Mouse (Mus musculus) left cerebral cortex, postnatal 4 days (tissue): ENCODE data around the gene Tmc6. TPM values are rescaled to one million over a fixed set of nuclear protein-coding genes. Genes with fewer than 3 reads are reported as not detected.
"Not testable (repeated sequence)": the region's sequence is repeated elsewhere in the genome, so short reads cannot be mapped to it uniquely, and the experiment has no call there.

Source experiments
- DNase-seq: peaks from one replicate; pipeline ENCODE4 v3.0.0-alpha.2; 2022
- intact Hi-C: fragments of 180-260 bp; cut with DNase I; formaldehyde crosslinking; loops from one replicate; pipeline ENCODE4 v1.15.1; 2025
- total RNA-seq, 2 experiments: library from RNA; stranded (reverse); gene quantifications; 2 replicates each; pipeline ENCODE4 v1.2.3; 2021

The Tmc6 gene
- total RNA-seq, result 1 to 10 TPM; 3.5 TPM

GRCm38 (mm10) chr11:117781993-117782704 lies at the start of gene Tmc6, which contains the start of gene Tmc8:
Tmc6 (minus strand) TSS chr11:117782198.
Tmc8 (plus strand) TSS chr11:117782076.
- intact Hi-C loops, result no loop called here
- DNase-seq, result no peak

GRCm38 (mm10) chr11:117830401-117830800 lies 48.4 kb upstream of the Tmc6 start:
- intact Hi-C loops, result no loop called here
- no peak for DNase-seq

GRCm38 (mm10) chr11:117829671-117830215 lies 47.7 kb upstream of the Tmc6 start:
- no peak for DNase-seq
- intact Hi-C loops, result loop anchor here (10.0 kb wide), 3 partner anchors 125 to 755 kb away; no protein-coding TSS in a partner anchor

DNA sequence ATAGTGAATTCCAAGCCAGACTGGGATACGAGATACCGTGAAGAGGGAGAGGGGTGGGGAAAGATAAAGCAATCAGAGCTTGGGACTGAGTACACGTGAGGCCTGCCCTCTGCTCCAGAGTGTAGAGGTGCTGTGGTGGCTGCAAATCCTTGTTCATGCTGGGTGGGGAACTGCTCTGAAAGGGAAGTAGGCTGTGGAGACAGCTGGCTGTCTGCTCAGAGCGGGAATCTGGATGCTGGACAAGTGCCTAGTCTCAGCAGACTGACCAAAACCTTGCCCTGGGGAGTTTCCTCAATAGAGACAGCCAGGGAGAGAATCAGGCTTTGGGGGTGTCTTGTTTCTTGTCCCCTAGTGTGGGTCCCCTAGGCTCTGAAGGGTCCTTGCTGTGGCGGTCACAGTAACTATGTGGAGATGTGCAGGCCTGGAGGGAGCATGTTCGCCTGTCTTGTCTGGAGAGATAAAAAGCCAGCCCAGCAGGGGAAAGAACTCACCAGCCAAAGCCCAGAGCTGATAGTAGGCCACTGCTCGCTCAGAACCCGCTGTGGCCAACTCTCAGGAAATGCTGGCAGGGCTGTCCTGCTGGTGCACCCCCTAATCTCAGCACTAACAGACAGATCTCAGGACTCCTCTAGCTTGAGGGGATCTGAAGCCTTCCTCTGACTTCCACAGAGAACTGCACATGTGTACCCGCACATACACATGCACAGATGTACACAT lies 47.0 kb upstream of the Tmc6 start:
- intact Hi-C loops, result loop anchor here (10.0 kb wide), 3 partner anchors 124 to 754 kb away; no protein-coding TSS in a partner anchor
- DNase-seq, result peak; percentile 72

DNA sequence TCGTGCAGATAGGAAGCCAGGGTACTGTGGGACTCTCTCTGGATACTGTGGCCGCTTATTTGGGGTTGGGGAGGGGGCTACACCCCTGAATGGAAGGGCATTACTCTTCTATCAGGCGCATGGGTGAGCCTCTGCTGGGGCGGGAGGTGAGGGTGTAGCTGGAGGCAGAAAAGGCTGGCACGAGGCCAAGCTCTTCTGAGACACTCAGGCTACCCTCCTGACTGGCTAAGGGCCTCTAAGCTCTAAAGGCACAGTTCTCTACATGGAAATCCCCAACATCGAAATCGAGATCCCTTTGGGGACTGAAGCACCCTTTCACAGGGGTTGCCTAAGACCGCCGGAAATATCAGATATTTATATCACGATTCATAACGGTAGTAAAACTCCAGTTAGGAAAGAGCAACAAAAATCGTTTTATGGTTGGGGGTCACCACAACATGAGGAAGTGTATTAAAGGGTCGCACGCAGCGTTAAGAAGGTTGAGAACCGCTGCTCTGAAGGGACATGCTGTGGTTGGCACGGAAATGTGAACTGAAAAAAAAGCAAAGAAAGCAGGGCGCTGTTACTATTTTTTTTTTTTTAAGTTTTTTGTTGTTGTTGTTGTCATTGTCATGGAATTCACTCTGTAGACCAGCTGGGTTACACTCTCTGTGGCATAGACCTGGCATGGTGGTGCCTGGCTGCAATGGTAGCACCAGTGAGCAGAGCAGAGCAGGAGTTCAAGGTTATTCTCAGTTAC lies 46.3 kb upstream of the Tmc6 start:
- DNase-seq, result peak; percentile 60
- intact Hi-C loops, result loop anchor here (10.0 kb wide), 3 partner anchors 124 to 754 kb away; no protein-coding TSS in a partner anchor

- intact Hi-C loops, result loop anchor here (10.0 kb wide), 3 partner anchors 123 to 753 kb away; no protein-coding TSS in a partner anchor
- no peak for DNase-seq
Measured at GRCm38 (mm10) chr11:117827386-117827785, 45.4 kb upstream of the Tmc6 start.

- no peak for DNase-seq
- intact Hi-C loops, result loop anchor here (10.0 kb wide), 3 partner anchors 122 to 752 kb away; no protein-coding TSS in a partner anchor
Measured at GRCm38 (mm10) chr11:117826916-117827315, 44.9 kb upstream of the Tmc6 start.

- DNase-seq, result no peak
- intact Hi-C loops, result loop anchor here (10.0 kb wide), 3 partner anchors 121 to 751 kb away; no protein-coding TSS in a partner anchor
Measured at GRCm38 (mm10) chr11:117826164-117826563, 44.2 kb upstream of the Tmc6 start.

DNA sequence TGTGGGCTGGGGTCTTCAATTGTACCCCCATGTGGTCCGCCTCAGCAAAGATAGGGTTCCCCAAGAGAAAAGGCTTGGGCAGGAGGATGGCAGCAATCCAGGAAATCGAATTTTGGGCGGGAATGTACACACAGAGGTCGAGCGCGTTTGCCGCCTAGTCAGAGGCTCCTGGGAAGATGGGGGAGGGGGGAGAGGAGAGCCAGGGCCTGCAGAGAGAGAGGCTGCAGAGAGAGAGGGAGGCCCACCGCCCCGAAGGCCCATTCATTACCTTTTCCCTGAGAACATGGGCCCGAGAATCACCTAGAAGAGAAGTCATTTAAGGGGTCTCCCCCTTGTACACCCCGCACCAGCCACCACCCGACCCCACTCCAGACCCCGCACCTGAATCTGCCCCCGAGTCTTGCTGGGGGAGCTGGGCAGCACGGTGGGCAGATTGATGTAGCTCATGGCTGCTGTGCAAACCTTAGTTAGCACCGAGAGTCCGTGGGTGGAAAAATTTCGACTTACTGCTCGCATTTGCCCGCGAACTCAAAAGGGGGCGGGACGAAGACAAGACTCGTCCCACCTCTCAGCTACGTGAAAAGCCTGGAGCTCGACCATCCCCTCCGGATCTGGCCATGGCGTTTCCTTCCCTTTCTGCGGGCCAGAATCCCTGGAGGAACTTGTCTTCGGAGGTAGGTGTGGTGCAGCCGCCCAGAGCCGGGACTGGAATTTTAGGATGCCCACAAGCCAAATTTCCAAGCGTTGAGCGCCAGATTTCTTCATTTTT lies 43.5 kb upstream of the Tmc6 start, which contains the start of the genes Afmid and Tk1:
Gene Afmid, plus strand, starts transcription at position 592 of the 769 bp plus-strand sequence.
Gene Tk1, minus strand, starts transcription at position 760 of the 769 bp plus-strand sequence.
- DNase-seq, result peak; percentile 75
- intact Hi-C loops, result loop anchor here (2.0 to 10.0 kb wide), 4 partner anchors 121 to 751 kb away; no protein-coding TSS in a partner anchor

DNA sequence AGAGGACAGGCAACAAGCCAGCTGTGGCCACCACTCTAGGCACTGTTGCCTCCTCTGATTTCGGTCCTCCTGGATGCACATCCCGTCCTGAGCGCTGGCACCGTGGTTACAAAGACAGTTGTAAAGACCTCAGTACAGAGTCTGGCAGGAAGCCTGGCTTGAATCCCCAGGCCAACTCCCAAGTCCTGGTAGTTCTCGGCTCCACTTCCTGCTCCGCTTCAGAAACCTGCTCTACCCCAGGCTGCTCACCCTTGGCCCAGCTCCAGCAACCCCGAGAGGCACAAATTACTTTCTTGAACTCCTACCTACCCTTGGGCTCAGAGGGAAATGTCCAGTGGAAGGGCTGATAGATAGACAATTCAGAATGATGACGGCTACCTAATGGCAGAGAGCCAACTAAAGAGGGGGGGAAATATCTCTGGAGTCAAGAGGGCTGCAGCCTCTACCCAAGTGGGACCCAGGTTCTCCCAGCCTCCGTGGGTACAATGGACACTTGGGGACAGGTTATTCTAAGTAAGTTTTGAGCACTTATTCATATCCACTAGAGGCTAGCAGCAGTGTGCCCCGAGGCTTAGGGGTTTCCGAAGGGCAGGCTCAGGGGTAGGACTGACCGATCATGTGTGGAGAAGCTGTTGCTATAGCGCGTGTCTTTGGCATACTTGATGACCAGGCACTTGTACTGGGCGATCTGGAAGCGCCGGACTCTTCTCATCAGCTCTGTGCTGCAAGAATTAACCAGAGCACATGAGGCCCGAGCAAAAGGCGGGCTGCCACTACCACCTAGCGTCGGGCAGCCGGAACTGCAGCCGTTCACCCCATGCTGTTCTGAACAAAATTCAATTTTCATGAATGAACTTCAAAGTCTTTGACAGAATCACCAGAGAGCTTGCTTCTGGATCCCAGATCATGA lies 42.3 kb upstream of the Tmc6 start:
- peak; percentile 79 for DNase-seq
- intact Hi-C loops, result loop anchor here (2.0 to 10.0 kb wide), 4 partner anchors 120 to 750 kb away; no protein-coding TSS in a partner anchor

DNA sequence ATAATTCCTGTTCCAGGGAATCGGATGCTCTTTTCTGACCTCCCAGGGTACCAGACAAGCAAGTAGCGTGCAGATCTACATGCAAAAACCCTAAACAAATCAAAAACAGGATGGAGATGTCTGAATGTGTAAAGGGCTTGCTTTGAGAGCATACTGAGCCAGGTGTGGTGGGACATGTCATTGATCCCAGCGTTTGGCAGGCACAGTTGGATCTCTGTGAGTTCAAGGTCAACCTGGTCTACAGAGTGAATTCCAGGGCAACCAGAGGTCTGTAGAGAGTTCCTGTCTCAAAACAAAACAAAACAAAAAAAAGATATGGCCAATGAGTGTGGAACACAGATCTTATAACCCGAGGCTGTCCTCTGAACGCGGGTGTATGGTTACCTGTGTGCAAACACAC lies 41.4 kb upstream of the Tmc6 start:
- intact Hi-C loops, result loop anchor here (10.0 kb wide), 3 partner anchors 119 to 749 kb away; no protein-coding TSS in a partner anchor

DNA sequence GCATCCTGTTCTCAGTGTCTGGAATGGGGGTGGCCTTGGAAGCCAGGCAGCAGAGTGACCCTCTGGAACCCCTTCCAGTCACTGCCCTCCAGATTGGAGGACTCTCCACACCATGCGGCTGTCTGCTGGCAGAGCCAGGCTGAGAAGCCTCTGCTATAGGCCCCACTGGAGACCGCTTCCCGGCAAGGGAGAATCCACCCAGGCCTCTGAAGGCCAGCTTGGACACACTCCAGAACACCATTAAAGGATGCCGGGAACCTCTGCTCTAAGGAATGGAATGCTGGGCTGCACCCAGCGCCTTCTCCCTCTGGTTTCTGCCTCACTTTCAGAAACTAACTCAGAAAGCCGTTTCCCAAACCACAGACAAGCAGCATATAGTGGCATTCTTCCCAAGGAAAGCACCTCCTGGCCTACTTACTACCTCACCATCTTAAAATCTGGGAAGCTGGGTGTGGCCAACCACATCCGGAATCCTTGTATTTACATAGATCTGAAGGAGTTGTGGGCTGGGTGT lies 40.8 kb upstream of the Tmc6 start:
- intact Hi-C loops, result loop anchor here (10.0 kb wide), 3 partner anchors 118 to 748 kb away; no protein-coding TSS in a partner anchor
- no peak for DNase-seq

More for the DNA sequence above, 41.4 kb upstream of the Tmc6 start:
- no peak for DNase-seq

DNA sequence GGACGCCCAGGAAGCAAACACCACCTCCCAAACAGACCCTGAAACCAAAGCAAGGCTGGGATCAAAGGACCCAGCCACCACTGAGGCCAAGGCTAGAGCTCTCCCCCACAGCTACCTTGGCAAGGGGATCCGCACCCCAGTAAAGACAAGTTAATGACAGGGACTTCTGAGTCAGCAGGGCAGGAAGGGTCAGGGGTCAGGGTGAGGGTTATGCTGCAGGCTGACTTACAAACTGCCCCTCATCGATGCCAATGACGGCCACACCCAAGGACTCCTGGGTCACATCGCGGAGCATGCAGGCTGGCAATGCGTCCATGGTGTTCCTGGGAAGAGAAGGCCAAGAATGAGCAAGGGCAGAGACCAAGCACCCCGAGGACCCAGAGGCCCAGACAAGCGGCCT lies 39.9 kb upstream of the Tmc6 start:
- no peak for DNase-seq
- intact Hi-C loops, result loop anchor here (10.0 kb wide), 3 partner anchors 117 to 747 kb away; no protein-coding TSS in a partner anchor

GRCm38 (mm10) chr11:117820173-117820572 lies 38.2 kb upstream of the Tmc6 start:
- intact Hi-C loops, result loop anchor here (10.0 kb wide), 3 partner anchors 115 to 745 kb away; no protein-coding TSS in a partner anchor
- no peak for DNase-seq

GRCm38 (mm10) chr11:117819095-117819494 lies 37.1 kb upstream of the Tmc6 start:
- intact Hi-C loops, result no loop called here

DNA sequence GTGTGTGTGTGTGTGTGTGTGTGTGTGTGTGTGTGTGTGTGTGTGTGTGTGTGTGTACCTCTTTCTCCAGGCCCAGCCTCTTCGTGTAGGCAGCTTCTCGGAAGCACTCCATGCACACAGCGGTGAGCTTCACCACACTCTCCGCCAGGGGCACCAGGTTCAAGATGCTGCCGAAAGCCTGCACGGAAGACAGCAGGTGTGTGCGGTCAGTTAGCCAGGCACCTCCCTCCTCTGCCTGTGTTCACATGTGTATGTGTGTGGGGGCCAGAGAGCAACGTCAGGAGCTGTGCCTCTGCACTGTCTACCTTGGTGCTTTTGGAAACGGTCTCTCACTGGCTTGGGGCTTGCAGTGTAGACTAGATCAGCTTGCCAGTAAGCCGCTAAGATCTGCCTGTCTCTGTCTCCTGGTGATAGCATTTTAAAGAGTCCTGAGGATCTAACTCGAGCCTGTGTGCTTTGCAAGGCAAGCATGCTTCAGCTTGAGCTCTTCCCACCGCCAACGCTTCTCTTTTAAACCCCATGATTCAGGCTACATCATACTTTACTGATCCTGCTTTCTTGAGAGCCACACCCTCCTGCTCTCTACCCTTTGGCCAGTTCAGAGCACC lies 34.5 kb upstream of the Tmc6 start:
- DNase-seq, result no peak
- intact Hi-C loops, result no loop called here

More at GRCm38 (mm10) chr11:117819095-117819494, 37.1 kb upstream of the Tmc6 start:
- DNase-seq, result no peak

DNA sequence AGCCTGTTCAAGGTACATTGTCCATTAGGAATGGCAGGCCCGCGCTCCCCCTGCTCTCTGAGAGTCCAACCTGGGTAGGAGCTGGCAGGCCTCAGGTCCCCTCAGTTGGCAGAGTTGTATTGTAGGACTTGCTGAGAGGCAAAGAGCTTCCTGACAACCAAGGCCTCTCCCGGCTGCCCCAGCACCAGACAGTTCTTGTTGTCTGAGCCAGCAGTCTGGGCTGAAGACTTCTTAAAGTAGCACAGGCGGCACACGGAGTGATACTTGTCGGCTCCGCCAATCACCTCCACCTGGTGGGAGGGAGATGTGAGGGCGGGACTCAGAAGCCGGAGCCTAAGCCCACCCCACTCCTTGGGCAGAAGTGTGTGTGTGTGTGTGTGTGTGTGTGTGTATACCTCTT lies 33.9 kb upstream of the Tmc6 start:
- DNase-seq, intact Hi-C loops: not testable (repeated sequence)
